Mouse (Mus musculus) cerebellum, adult 9-11 months (tissue): ENCODE measurements around the gene Ier2.

Source experiments
- DNase-seq: peaks from one replicate; pipeline ENCODE4 v3.0.0; 2022

The Ier2 gene

DNA sequence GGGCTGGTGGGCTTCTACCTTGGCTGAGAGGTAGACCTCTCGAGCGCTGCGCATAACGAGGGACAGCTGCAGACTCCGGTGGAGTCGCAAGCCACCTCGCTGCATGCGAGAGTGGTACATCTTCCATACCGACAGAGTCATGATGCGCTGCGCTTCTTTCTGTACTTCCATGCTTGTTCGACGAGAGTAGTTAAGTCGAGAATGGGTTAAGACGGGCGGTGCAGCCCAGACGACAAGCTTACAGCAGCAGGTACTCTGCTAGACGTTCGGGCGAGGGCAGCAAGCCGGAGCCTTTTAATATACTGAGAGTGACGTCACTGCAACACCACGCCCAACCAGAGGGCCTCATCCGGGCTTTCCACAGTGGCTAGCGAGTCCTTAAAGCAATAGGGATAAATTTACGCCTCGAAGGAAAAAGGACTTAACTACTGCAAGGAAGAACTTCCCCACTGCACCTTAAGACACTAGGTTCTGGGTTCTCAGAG lies at the start of gene Ier2:
Gene Ier2 (minus strand): TSS at position 272 of the 485 bp plus-strand sequence.
- DNase-seq = peak; percentile 96

GRCm38 (mm10) chr8:84711933-84712758 lies 49.5 kb upstream of the Ier2 start:
- peak; percentile 63 for DNase-seq

DNA sequence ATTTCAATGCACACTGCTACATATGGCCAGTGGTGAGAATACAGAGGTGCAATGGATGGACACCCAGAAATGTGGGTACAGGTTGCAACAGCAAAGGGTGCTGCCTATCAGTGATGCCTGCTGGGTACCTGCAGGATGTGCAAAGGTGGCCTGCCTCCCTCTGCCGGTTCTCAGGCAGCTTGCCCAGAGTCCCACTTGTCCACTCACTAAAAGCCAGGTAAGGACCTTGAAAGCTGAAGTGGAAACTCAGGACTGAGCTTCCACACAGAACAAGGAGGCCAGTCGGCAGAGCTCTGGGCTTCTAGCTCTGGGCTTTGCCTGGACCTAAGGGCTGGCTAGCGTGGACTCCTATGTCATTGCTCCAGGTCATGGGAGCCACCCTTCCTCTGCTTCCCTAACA lies 48.7 kb upstream of the Ier2 start:
- no peak for DNase-seq

- DNase-seq = no peak
Measured at GRCm38 (mm10) chr8:84709931-84710330, 47.3 kb upstream of the Ier2 start.

- DNase-seq = peak; percentile 90
Measured at GRCm38 (mm10) chr8:84708774-84709475, 46.3 kb upstream of the Ier2 start.

- DNase-seq = no peak
Measured at GRCm38 (mm10) chr8:84708071-84708541, 45.5 kb upstream of the Ier2 start.

DNA sequence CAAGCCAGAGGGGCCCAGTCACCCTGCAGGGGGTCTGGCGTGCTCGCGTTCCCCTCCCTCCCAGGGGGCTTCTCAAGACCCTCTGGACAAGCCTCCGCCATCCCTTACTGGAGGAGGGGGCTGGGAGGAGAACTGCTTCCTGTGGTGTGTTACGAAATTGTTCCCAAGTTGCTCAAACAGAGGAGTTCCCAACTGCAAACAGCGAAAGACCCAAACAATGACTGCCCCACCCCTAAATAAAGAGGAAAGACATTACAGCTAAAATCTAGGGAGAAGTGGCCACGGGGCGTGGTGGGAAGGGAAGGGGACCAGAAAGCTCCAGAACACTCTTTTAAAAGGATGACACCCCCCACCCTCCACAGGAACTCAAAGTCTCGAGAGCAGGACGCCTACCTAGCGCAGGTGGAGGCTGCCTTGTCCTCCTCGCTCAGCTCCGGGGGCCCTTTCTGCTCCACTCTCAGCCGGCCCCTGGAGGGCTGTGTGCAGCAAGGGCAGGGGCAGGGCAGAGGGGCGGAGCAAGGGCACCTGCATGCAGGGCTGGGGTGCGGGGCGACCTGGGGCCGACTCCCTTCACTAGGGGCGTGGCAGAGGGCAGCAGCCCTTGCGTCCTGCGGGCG lies 44.7 kb upstream of the Ier2 start:
- no peak for DNase-seq

DNA sequence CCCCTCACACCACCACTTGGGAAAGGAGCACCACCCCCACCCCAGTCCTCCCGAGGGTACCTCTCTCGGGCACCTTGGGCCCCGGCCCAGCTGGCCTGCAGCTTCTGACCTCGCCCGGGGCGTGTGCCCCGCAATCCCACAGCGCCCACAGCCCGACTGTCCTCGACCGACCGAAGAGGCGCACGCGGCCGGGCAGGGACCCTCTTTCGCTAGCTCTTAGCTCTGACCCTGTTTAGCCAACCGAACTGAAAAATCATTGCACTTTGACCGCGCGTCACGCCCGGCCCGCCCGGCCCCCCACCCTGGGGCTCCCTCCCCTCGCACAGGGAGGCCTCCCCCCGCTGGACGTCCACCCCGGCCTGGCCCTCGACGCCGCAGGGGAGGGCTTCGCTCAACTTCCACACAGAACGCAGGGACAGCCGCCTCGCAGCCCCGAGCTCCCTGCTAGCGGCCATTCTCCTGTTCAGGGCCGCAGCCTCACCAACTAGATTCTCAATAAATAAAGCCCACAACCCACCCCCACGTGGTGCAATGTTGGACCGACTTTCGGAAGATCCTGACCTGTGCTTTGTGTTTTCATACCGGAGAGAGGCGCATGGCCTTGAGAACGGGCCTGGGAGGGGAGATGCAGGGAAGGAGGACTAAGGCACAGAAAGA lies 44.1 kb upstream of the Ier2 start:
- DNase-seq = no peak

GRCm38 (mm10) chr8:84705960-84706359 lies 43.3 kb upstream of the Ier2 start:
- DNase-seq = no peak

GRCm38 (mm10) chr8:84704867-84705831 lies 42.5 kb upstream of the Ier2 start:
- DNase-seq = no peak

DNA sequence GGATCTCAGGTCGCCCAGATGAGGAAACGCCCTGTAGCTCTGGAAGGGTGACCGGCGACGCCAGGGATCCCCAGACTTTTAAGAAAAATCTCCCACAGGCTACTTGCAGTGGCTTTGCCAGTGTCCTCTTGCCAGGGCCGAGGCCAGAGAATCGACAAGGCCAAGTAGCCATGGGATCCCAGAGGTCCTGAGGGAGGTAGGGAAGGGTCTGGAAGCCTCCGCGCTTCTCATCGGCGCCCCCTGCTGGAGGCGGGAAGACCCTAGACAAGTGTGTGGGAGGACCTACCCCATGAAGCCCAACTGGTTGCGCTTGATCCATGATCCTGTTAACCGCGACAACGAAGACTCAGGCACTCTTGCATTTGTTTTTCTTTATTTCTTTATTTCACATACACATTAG lies 41.7 kb upstream of the Ier2 start:
- no peak for DNase-seq

DNA sequence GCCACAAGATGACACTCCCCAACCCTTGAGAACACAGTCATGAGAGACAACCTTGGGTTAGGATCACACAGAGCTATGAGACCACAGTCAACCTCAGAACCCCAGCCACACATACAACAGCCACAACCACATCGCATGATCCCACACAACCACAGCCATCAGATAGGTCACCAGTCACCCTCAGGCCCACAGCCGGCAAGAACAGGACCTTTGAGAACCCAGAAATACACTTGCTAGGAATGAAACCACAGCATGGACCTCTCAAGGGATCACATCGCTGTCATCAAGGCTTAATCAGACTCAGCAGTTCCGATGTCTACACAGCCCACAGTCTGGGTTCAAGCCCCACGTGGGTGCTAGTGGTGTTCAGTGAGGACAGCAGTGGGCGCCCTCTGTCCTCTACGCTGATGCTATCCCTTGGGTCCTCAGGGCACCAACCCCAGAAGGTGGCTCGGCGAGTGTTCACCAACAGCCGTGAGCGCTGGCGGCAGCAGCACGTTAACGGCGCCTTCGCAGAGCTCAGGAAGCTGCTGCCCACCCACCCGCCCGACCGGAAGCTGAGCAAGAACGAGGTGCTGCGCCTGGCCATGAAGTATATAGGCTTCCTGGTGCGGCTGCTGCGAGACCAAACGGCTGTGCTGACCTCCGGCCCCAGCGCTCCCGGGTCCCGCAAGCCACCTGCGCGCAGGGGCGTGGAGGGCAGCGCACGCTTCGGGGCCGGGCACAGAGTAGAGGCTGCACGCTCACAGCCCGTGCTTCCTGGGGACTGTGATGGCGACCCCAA lies 41.0 kb upstream of the Ier2 start:
- no peak for DNase-seq

DNA sequence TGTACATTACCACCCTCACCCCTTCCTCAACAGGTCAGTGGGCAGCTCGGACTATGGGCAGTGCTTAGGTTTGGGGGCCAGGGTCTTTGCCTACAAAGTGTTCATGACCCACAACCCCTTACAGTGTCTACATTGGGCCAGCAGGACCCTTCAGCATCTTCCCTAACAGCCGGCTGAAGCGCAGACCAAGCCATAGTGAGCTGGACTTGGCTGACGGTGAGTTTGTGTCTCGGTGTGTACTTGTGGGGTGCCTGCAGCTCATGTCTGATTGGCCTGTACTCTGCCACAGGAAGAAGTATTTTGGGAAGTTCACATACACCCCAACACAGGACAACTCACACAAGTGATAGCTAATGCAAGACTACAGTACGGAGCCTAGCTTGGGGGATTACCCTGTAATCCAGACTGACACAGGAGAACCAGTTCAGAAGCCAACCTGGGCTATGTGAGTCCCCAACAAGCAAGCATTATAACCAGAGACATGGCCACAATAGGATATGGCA lies 40.4 kb upstream of the Ier2 start:
- no peak for DNase-seq

- no peak for DNase-seq
Measured at GRCm38 (mm10) chr8:84702561-84702960, 39.9 kb upstream of the Ier2 start.

- no peak for DNase-seq
Measured at GRCm38 (mm10) chr8:84700941-84701911, 38.6 kb upstream of the Ier2 start, which contains the start of gene Lyl1. Gene Lyl1, plus strand, starts transcription at chr8:84701457.

DNA sequence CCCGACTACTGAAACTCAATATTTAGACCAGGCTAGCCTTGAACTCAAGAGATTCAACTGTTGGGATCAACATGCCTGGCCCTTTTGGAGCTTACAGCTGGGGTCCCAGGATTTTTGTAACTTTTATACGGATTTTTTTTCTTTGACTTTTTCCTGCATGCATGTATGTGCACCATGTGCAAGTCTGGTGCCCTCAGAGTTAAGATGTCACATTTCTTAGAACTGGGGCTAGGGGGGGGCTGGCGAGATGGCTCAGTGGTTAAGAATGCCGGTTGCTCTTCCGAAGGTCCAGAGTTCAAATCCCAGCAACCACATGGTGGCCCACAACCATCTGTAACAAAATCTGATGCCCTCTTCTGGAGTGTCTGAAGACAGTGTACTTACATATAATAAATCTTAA lies 37.9 kb upstream of the Ier2 start:
- no peak for DNase-seq

DNA sequence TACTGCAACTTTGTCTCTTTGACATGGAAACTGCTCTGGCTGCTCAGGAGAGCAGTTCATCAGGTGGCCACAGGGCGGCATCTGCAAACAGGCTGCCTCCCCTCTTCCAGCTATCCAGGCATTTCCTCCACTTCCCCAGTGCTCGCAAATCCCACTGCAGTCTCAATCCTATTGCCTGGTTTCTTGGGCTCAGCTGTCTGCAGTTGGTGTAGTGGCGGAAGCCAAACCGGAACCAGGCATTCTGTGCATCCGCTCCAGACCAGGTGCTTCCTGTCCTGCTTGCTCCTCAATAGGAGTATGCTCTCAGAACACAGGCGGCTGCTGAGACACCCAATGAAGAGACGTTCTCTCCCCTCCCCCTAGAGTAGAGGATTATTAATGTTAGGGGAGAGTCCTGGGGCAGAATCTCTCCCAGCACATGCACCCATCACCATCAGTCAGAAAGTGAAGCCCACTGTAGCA lies 37.2 kb upstream of the Ier2 start:
- no peak for DNase-seq

DNA sequence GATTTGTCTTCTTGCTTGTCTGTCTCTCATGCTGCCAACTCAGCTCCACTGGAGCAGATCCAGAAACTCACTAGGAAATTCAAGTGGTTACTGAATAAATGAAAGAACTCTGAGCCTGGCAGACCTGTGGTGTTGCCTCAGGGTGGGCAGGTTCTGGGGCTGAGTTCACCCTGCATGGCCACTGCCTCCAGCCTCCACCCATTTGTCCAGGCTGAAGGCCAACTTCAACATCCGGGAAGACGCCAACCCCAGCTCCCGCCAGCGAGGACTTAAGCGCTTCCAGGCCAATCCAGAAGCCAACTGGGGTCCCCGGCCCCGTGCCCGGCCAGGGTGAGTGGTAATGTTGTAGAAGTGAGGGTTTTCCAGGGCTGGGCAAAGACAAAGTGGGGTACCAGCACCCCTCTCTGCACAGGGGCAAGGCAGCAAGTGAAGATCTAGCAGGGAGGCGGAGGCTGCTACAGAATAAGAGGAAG lies 36.3 kb upstream of the Ier2 start:
- no peak for DNase-seq

- no peak for DNase-seq
Measured at GRCm38 (mm10) chr8:84698288-84698687, 35.6 kb upstream of the Ier2 start.
